Mouse (Mus musculus): ENCODE data around the gene Car5b.
A peak's percentile ranks its signal among the peaks of the same experiment; 100 is the strongest.

Gene Car5b

GRCm38 (mm10) chrX:164027607-164028289, at the start of gene Car5b:
Gene Car5b (minus strand): TSS chrX:164027997.
- peak; percentile 98 for DNase-seq

- peak; percentile 96 for DNase-seq
Observed at GRCm38 (mm10) chrX:164076040-164076775, 48.4 kb upstream of the Car5b start, which contains the start of gene Siah1b. Gene Siah1b (minus strand): TSS chrX:164076493.

- DNase-seq, result no peak
Observed at GRCm38 (mm10) chrX:164068968-164069367, 41.2 kb upstream of the Car5b start.

- DNase-seq, result peak; percentile 79
Observed at GRCm38 (mm10) chrX:164066185-164066584, 38.4 kb upstream of the Car5b start.

GRCm38 (mm10) chrX:164059070-164059469, 31.3 kb upstream of the Car5b start:
- no peak for DNase-seq

- no peak for DNase-seq
Observed at GRCm38 (mm10) chrX:164058523-164058922, 30.7 kb upstream of the Car5b start.

- DNase-seq, result no peak
Observed at GRCm38 (mm10) chrX:164055726-164056125, 27.9 kb upstream of the Car5b start.

- DNase-seq, result peak; percentile 2
Observed at GRCm38 (mm10) chrX:164046736-164047135, 18.9 kb upstream of the Car5b start.

GRCm38 (mm10) chrX:164042069-164042468, 14.3 kb upstream of the Car5b start:
- no peak for DNase-seq

- no peak for DNase-seq
Observed at GRCm38 (mm10) chrX:164038882-164039281, 11.1 kb upstream of the Car5b start.

- no peak for DNase-seq
Observed at GRCm38 (mm10) chrX:164035931-164036330, 8.1 kb upstream of the Car5b start.

GRCm38 (mm10) chrX:164035401-164035800, 7.6 kb upstream of the Car5b start:
- no peak for DNase-seq

GRCm38 (mm10) chrX:164032526-164032925, 4.7 kb upstream of the Car5b start:
- DNase-seq, result no peak

- DNase-seq, result no peak
Observed at GRCm38 (mm10) chrX:164015636-164016035, 12.2 kb downstream of the Car5b start.

- DNase-seq, result no peak
Observed at GRCm38 (mm10) chrX:164014956-164015355, 12.8 kb downstream of the Car5b start.

GRCm38 (mm10) chrX:164013318-164013717, 14.5 kb downstream of the Car5b start:
- DNase-seq, result no peak

GRCm38 (mm10) chrX:164004809-164005208, 23.0 kb downstream of the Car5b start:
- peak; percentile 49 for DNase-seq

- peak; percentile 25 for DNase-seq
Observed at GRCm38 (mm10) chrX:163999848-164000247, 27.9 kb downstream of the Car5b start.

- no peak for DNase-seq
Observed at GRCm38 (mm10) chrX:163996754-163997153, 31.0 kb downstream of the Car5b start.

- DNase-seq, result no peak
Observed at GRCm38 (mm10) chrX:163987718-163988374, 40.0 kb downstream of the Car5b start.

GRCm38 (mm10) chrX:163982129-163982528, 45.7 kb downstream of the Car5b start:
- no peak for DNase-seq

- no peak for DNase-seq
Observed at GRCm38 (mm10) chrX:163981500-163981899, 46.3 kb downstream of the Car5b start.

- DNase-seq, result no peak
Observed at GRCm38 (mm10) chrX:163981092-163981491, 46.7 kb downstream of the Car5b start.

- DNase-seq, result peak; percentile 90
Observed at GRCm38 (mm10) chrX:163958467-163958875, 69.3 kb downstream of the Car5b start, which contains the start of gene Zrsr2. Gene Zrsr2 (minus strand): TSS chrX:163958661.
